Mouse (Mus musculus): ENCODE data around the gene Nfia.

Nfia gene

DNA sequence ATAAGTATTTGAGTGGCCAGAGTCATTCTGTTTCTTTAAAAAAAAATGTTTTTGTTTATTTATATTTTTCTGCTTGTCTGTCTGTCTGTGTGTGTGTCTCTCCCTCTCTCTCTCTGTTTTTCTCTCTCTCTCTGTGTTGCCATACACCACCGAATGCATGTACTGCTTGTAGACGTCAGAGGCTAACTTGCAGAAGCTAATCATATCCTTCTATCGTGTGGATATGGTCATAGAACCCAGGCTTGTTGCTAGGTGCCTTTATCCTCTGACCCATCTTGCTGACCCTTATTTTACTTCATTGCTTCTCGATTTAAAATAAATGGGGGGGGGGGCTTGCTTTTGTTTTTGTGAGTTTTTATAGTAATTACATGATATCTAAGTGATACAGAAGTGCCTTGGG lies 52.9 kb downstream of the Nfia start:
- Histone ChIP-seq H3K9me3 (ENCODE audit: low read length) (no peaks in the 10 kb centered on the region), H3K36me3 (ENCODE audit: insufficient read depth, low read length) (no peaks in the 10 kb centered on the region), H3K27me3 (ENCODE audit: insufficient read depth, low read length) (no peaks in the 10 kb centered on the region), H3K4me3 (replicated peaks; ENCODE audit: low read length) (no peak overlapping the region), H3K4me1 (replicated peaks; ENCODE audit: low read depth, low read length) (no peaks in the 10 kb centered on the region)
- no peak for TF ChIP-seq POU5F1 (IDR thresholded peaks at IDR 0.05; ENCODE audit: borderline replicate concordance, low read length)
- TF ChIP-seq NANOG (IDR thresholded peaks at IDR 0.05; ENCODE audit: borderline replicate concordance, low read length): no peak
- TF ChIP-seq CTCF (conservative IDR thresholded peaks at IDR 0.05; ENCODE audit: low read length): no peak

DNA sequence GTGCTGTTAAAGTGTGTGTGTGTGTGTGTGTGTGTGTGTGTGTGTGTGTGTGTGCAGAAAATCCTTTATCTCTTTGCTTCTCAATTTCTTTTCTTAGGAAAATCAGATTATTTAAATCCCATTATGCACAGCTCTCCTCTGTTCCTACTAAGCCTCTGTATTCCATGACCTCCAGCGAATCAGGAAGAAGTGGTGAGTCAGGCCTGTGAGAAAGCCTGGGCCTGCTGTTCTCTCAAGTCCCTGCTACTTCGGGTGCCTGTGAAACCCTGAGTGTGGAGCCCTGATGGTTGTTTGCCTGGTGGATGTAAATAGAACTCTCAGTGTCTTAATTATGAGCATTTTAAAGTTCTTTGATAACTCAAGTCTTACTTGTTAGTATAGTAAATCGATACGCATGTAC lies 53.3 kb downstream of the Nfia start:
- H3K4me1 ChIP-seq (replicated peaks; ENCODE audit: low read depth, low read length): no peaks in the 10 kb centered on the region
- H3K27me3 ChIP-seq (ENCODE audit: insufficient read depth, low read length): no peaks in the 10 kb centered on the region
- H3K4me3 ChIP-seq (replicated peaks; ENCODE audit: low read length): no peak overlapping the region
- TF ChIP-seq POU5F1 (IDR thresholded peaks at IDR 0.05; ENCODE audit: borderline replicate concordance, low read length): no peak
- no peak for TF ChIP-seq NANOG (IDR thresholded peaks at IDR 0.05; ENCODE audit: borderline replicate concordance, low read length)
- TF ChIP-seq CTCF (conservative IDR thresholded peaks at IDR 0.05; ENCODE audit: low read length): no peak
- no peaks in the 10 kb centered on the region for H3K36me3 ChIP-seq (ENCODE audit: insufficient read depth, low read length)
- H3K9me3 ChIP-seq (ENCODE audit: low read length): no peaks in the 10 kb centered on the region

- no peak overlapping the region for H3K4me3 ChIP-seq (replicated peaks; ENCODE audit: low read length)
- H3K4me1 ChIP-seq (replicated peaks; ENCODE audit: low read depth, low read length): no peaks in the 10 kb centered on the region
- H3K27me3 ChIP-seq (ENCODE audit: insufficient read depth, low read length): no peaks in the 10 kb centered on the region
- TF ChIP-seq NANOG (IDR thresholded peaks at IDR 0.05; ENCODE audit: borderline replicate concordance, low read length): no peak
- TF ChIP-seq CTCF (conservative IDR thresholded peaks at IDR 0.05; ENCODE audit: low read length): no peak
- TF ChIP-seq POU5F1 (IDR thresholded peaks at IDR 0.05; ENCODE audit: borderline replicate concordance, low read length): no peak
- no peaks in the 10 kb centered on the region for H3K9me3 ChIP-seq (ENCODE audit: low read length)
- H3K36me3 ChIP-seq (ENCODE audit: insufficient read depth, low read length): no peaks in the 10 kb centered on the region
Measured at GRCm38 (mm10) chr4:97827115-97827514, 54.6 kb downstream of the Nfia start.

GRCm38 (mm10) chr4:97828579-97828978 lies 56.0 kb downstream of the Nfia start:
- H3K27me3 ChIP-seq (ENCODE audit: insufficient read depth, low read length): no peaks in the 10 kb centered on the region
- no peak for TF ChIP-seq POU5F1 (IDR thresholded peaks at IDR 0.05; ENCODE audit: borderline replicate concordance, low read length)
- no peak for TF ChIP-seq NANOG (IDR thresholded peaks at IDR 0.05; ENCODE audit: borderline replicate concordance, low read length)
- no peak for TF ChIP-seq CTCF (conservative IDR thresholded peaks at IDR 0.05; ENCODE audit: low read length)
- no peaks in the 10 kb centered on the region for H3K36me3 ChIP-seq (ENCODE audit: insufficient read depth, low read length)
- no peaks in the 10 kb centered on the region for H3K9me3 ChIP-seq (ENCODE audit: low read length)
- H3K4me1 ChIP-seq (replicated peaks; ENCODE audit: low read depth, low read length): no peaks in the 10 kb centered on the region
- no peak overlapping the region for H3K4me3 ChIP-seq (replicated peaks; ENCODE audit: low read length)

- no peak for TF ChIP-seq POU5F1 (IDR thresholded peaks at IDR 0.05; ENCODE audit: borderline replicate concordance, low read length)
- no peak for TF ChIP-seq CTCF (conservative IDR thresholded peaks at IDR 0.05; ENCODE audit: low read length)
- TF ChIP-seq NANOG (IDR thresholded peaks at IDR 0.05; ENCODE audit: borderline replicate concordance, low read length): no peak
- Histone ChIP-seq H3K27me3 (ENCODE audit: insufficient read depth, low read length) (no peaks in the 10 kb centered on the region), H3K9me3 (ENCODE audit: low read length) (no peaks in the 10 kb centered on the region), H3K4me3 (replicated peaks; ENCODE audit: low read length) (no peak overlapping the region), H3K36me3 (ENCODE audit: insufficient read depth, low read length) (no peaks in the 10 kb centered on the region), H3K4me1 (replicated peaks; ENCODE audit: low read depth, low read length) (no peaks in the 10 kb centered on the region)
Measured at GRCm38 (mm10) chr4:97829336-97830050, 57.0 kb downstream of the Nfia start.

DNA sequence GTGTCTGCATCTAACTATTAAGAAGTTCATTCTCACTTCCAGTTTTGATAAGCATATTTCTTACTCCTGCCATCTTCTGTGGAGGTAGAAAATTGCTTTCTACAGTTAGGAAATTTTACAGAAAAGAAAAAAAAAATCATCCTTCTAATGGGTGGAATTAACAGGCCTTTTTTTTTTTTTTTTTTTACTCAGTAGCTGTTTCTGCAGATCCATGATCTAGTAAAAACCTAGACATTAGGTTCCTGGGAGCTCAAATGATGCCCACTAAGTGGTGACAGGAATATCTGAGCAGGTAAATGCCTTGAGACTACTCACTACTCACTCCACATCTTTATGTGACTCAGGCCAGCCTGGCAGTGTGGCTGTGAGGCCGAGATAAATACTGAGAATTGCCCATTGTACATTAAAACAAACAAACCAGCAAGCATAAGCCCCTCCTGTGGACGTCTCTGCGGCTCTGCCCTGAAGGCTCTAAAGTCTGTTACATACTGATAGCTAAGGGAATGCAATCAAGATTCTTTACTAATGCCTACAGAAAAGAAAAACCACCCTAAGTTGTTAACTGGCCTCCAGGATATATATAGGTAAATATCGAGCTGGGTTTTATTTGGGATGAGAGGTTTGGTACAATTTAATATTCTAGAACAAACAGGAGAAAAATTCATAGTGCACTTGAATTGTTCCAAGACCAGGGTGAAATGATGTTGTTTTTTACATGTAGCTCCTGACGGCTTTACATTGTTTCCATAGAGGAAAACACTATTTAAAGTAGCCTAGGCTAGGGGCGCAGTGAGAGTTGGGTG lies 57.7 kb downstream of the Nfia start:
- H3K36me3 ChIP-seq (ENCODE audit: insufficient read depth, low read length): no peaks in the 10 kb centered on the region
- H3K27me3 ChIP-seq (ENCODE audit: insufficient read depth, low read length): no peaks in the 10 kb centered on the region
- TF ChIP-seq CTCF (conservative IDR thresholded peaks at IDR 0.05; ENCODE audit: low read length): no peak
- TF ChIP-seq NANOG (IDR thresholded peaks at IDR 0.05; ENCODE audit: borderline replicate concordance, low read length): no peak
- TF ChIP-seq POU5F1 (IDR thresholded peaks at IDR 0.05; ENCODE audit: borderline replicate concordance, low read length): no peak
- H3K4me1 ChIP-seq (replicated peaks; ENCODE audit: low read depth, low read length): no peaks in the 10 kb centered on the region
- H3K4me3 ChIP-seq (replicated peaks; ENCODE audit: low read length): no peak overlapping the region
- no peaks in the 10 kb centered on the region for H3K9me3 ChIP-seq (ENCODE audit: low read length)

GRCm38 (mm10) chr4:97830935-97831608 lies 58.5 kb downstream of the Nfia start:
- TF ChIP-seq NANOG (IDR thresholded peaks at IDR 0.05; ENCODE audit: borderline replicate concordance, low read length): no peak
- no peak for TF ChIP-seq CTCF (conservative IDR thresholded peaks at IDR 0.05; ENCODE audit: low read length)
- TF ChIP-seq POU5F1 (IDR thresholded peaks at IDR 0.05; ENCODE audit: borderline replicate concordance, low read length): no peak
- no peaks in the 10 kb centered on the region for H3K36me3 ChIP-seq (ENCODE audit: insufficient read depth, low read length)
- H3K4me3 ChIP-seq (replicated peaks; ENCODE audit: low read length): no peak overlapping the region
- H3K9me3 ChIP-seq (ENCODE audit: low read length): no peaks in the 10 kb centered on the region
- H3K27me3 ChIP-seq (ENCODE audit: insufficient read depth, low read length): no peaks in the 10 kb centered on the region
- H3K4me1 ChIP-seq (replicated peaks; ENCODE audit: low read depth, low read length): no peaks in the 10 kb centered on the region

DNA sequence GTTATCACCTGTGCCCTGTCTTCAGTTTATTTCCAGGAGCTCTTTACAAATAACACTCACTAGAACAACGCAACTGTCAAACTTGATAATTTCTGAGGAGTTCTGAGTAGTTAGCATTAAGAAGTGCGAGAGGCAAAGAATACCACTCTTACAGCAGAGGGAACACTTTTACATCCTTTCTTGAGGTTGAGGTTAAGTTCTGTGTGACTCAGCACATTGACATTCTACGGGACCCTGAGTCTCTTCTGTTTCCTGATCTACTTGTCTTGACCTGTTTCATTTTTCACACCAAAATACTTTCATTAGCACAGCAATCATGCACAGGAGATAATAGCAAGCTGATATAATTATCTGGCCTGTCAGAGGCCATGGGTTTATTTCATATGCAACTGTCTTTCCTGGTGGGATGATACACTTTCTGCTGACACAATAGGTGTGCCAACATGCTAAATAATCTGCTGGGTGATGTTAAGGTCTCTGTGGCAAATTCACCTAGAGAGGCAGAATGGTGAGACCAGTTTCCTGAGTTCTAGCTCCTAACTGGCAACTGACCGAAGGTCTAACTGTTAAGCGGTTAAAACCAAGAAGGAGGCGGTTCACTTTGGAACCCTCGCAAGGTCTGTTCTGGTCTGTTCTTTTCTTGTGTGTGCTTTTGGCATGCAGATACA lies 59.2 kb downstream of the Nfia start:
- Histone ChIP-seq H3K27me3 (ENCODE audit: insufficient read depth, low read length) (no peaks in the 10 kb centered on the region), H3K4me1 (replicated peaks; ENCODE audit: low read depth, low read length) (no peaks in the 10 kb centered on the region), H3K9me3 (ENCODE audit: low read length) (no peaks in the 10 kb centered on the region), H3K36me3 (ENCODE audit: insufficient read depth, low read length) (no peaks in the 10 kb centered on the region), H3K4me3 (replicated peaks; ENCODE audit: low read length) (no peak overlapping the region)
- TF ChIP-seq CTCF (conservative IDR thresholded peaks at IDR 0.05; ENCODE audit: low read length) (no peak), POU5F1 (IDR thresholded peaks at IDR 0.05; ENCODE audit: borderline replicate concordance, low read length) (no peak), NANOG (IDR thresholded peaks at IDR 0.05; ENCODE audit: borderline replicate concordance, low read length) (no peak)
